Mouse (Mus musculus) ES-Bruce4 (cell line): ENCODE measurements around the gene Coro1c.

Experiments used
- CTCF ChIP-seq: IDR thresholded peaks from one replicate; pipeline ENCODE4 v1.8.1; 2011; ENCODE audit warnings: low read depth, low read length
- POLR2A ChIP-seq: IDR thresholded peaks from one replicate; pipeline ENCODE4 v1.8.1; 2011; ENCODE audit warnings: low read length; ENCODE audit not compliant: insufficient read depth

GRCm38 (mm10) chr5:113888186-113888795, 20.3 kb downstream of the Coro1c start:
- TF ChIP-seq CTCF (no peak), POLR2A (no peak)
